Mouse (Mus musculus): Measurements from ENCODE around the gene Nusap1.

- TF ChIP-seq TAL1 (IDR thresholded peaks at IDR 0.05; ENCODE audit: low read length): no peak
- no peak for TF ChIP-seq GATA1 (IDR thresholded peaks at IDR 0.05; ENCODE audit: low read length)
These were observed 80.4 kb downstream of the Nusap1 start for GRCm38 (mm10) chr2:119698472-119698871.

Data from erythroblast, embryonic 14.5 days (primary cell).